Comparison of ENCODE assay signal across 9 mouse cellular contexts in the genomic region with DNA sequence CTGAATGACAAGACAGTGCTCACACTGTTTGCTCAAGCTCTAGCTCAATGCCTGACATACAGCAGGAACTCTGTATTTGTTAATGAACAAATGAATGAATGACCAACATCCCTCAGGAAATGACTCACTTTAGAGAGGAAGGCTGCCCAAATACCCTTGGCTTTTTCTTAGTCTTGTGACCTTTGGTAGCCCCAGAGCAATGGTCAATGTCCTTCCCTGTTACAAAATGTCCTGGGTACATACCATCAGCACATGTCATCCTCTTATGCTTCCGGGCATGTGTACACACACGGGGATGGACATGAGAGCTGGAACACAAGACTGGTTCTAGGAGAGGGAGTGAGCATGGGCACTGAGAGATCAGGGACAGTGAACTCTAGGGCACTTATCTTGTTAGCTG. TPM values are rescaled to one million over a fixed set of nuclear protein-coding genes. Genes with fewer than 3 reads are reported as not detected.
DNase-seq lines count a peak whose midpoint lies in the region; ATAC-seq and TF ChIP-seq lines count a peak whose summit lies in the region.
"Had no signal": no experiment of that assay in that cellular context is flagged by ENCODE, and none has a peak within 500 bp of the region (broad histone marks: within the 10 kb centered on the region; RNA-seq: fewer than 3 reads in every experiment).

No protein-coding gene starts in this region.

- no peaks in the 10 kb centered on the region for H3K9me3 ChIP-seq in E14TG2a.4 (ENCODE audit: low read length)
- no peaks in the 10 kb centered on the region for H3K9me3 ChIP-seq in liver, embryonic 13.5 days (replicated peaks)

- H3K4me2 ChIP-seq in liver, embryonic 13.5 days = no peak overlapping the region

- H3K9ac ChIP-seq in liver, embryonic 13.5 days = peak overlapping the region; percentile 65; the same call in 1 of the 2 replicates

- WGBS in liver, embryonic 13.5 days (ENCODE audit: insufficient replicate concordance) = 57% methylated on average over 2 of the region's 2 CpGs

- peaks cover 97% of the 10 kb centered on the region for H3K4me1 ChIP-seq in E14TG2a.4 (replicated peaks; ENCODE audit: low read depth, low read length)
- H3K4me1 ChIP-seq in liver, embryonic 13.5 days (replicated peaks) = peaks cover 97% of the 10 kb centered on the region

- peak overlapping the region; percentile 92 for H3K27ac ChIP-seq in liver, embryonic 13.5 days

- H3K36me3 ChIP-seq in E14TG2a.4 (ENCODE audit: insufficient read depth, low read length) = peaks cover 29% of the 10 kb centered on the region
- H3K36me3 ChIP-seq in liver, embryonic 13.5 days = peaks cover 39% of the 10 kb centered on the region

- no peak for TF ChIP-seq CTCF in E14TG2a.4 (conservative IDR thresholded peaks at IDR 0.05; ENCODE audit: low read length)

- intact Hi-C loops in heart, postnatal 14 days (cut with DNase I) = no loop called here
- intact Hi-C loops in left cerebral cortex, postnatal 36 days (cut with DNase I) = no loop called here

- no peaks in the 10 kb centered on the region for H3K27me3 ChIP-seq in E14TG2a.4 (ENCODE audit: insufficient read depth, low read length)
- no peaks in the 10 kb centered on the region for H3K27me3 ChIP-seq in liver, embryonic 13.5 days

- ATAC-seq in granulocyte monocyte progenitor cell, adult 5-6 weeks (replicated peaks; ENCODE audit: poor library complexity, severe bottlenecking) = peak; percentile 23
- ATAC-seq in liver, embryonic 13.5 days (ENCODE audit: low read depth) = no peak
- no peak for ATAC-seq in CD4-positive, CD25-positive, alpha-beta regulatory T cell, adult 4 months
- ATAC-seq: inflammation-experienced regulatory T-cells, adult 6 months had no signal

- DNase-seq in heart, adult 11 months = peak; percentile 99
- no peak for DNase-seq in heart, postnatal 14 days
- DNase-seq in liver, embryonic 13.5 days = no peak
- no peak for DNase-seq in cerebellum, postnatal 14 days
- DNase-seq in left cerebral cortex, postnatal 36 days (ENCODE audit: low spot score in 2 of 2) = no peak

- 0 out of 2 replicates have a peak overlapping the region, but pooled peaks have one; percentile 8 for H3K4me3 ChIP-seq in E14TG2a.4 (replicated peaks; ENCODE audit: low read length)
- no peak overlapping the region for H3K4me3 ChIP-seq in liver, embryonic 13.5 days (replicated peaks)

RNA-seq across cellular contexts. Expression of a gene that starts 25.5 kb away (rescaled TPM):
- 10 to 100 TPM; 79.8 to 92.2 TPM for total RNA-seq in heart, postnatal 14 days (2021)
- 13.2 and 27.8 TPM in 2 replicates for total RNA-seq in granulocyte monocyte progenitor cell, adult 5-6 weeks (2014; fragmentation: Nextera tagmentation)
- 10.3 and 25.2 TPM in 2 replicates for total RNA-seq in granulocyte monocyte progenitor cell, adult 5-6 weeks (2017)
- polyA plus RNA-seq in liver, embryonic 13.5 days (2015; fragmentation: Nextera tagmentation; extraction: Ambion mirVana) = 148 and 164 TPM in 2 replicates
- polyA plus RNA-seq in CD4-positive, CD25-positive, alpha-beta regulatory T cell, adult 4 months (2017; shearing (Covaris generic)) = 10 to 100 TPM; 55.5 to 75.0 TPM
- 100 to 1,000 TPM; 128 to 133 TPM for total RNA-seq in left cerebral cortex, postnatal 36 days (2021)

RNA-seq across cellular contexts. Expression of a gene that starts 41.7 kb away (rescaled TPM):
- 1 to 10 TPM; 4.4 to 8.5 TPM for total RNA-seq in heart, postnatal 14 days (2021)
- 51.4 and 56.0 TPM in 2 replicates for total RNA-seq in granulocyte monocyte progenitor cell, adult 5-6 weeks (2014; fragmentation: Nextera tagmentation)
- 96.9 and 105 TPM in 2 replicates for total RNA-seq in granulocyte monocyte progenitor cell, adult 5-6 weeks (2017)
- polyA plus RNA-seq in liver, embryonic 13.5 days (2015; fragmentation: Nextera tagmentation; extraction: Ambion mirVana) = 59.8 and 79.4 TPM in 2 replicates
- polyA plus RNA-seq in CD4-positive, CD25-positive, alpha-beta regulatory T cell, adult 4 months (2017; shearing (Covaris generic)) = 1 to 10 TPM; 4.0 to 9.7 TPM
- 1 to 10 TPM; 3.2 to 3.6 TPM for total RNA-seq in left cerebral cortex, postnatal 36 days (2021)

RNA-seq across cellular contexts. Expression of a gene that starts 52.1 kb away (rescaled TPM):
- total RNA-seq in heart, postnatal 14 days (2021) = 10 to 100 TPM; 17.8 to 19.1 TPM
- total RNA-seq in granulocyte monocyte progenitor cell, adult 5-6 weeks (2014; fragmentation: Nextera tagmentation) = 6.8 and 13.0 TPM in 2 replicates
- 6.0 TPM in 1 of 2 replicates, not detected in the other for total RNA-seq in granulocyte monocyte progenitor cell, adult 5-6 weeks (2017)
- 1.1 and 1.2 TPM in 2 replicates for polyA plus RNA-seq in liver, embryonic 13.5 days (2015; fragmentation: Nextera tagmentation; extraction: Ambion mirVana)
- under 1 TPM in 1 of 2 experiments, not detected in 1; 0.46 TPM for polyA plus RNA-seq in CD4-positive, CD25-positive, alpha-beta regulatory T cell, adult 4 months (2017; shearing (Covaris generic))
- total RNA-seq in left cerebral cortex, postnatal 36 days (2021) = 1 to 10 TPM; 1.7 to 1.8 TPM
- polyA plus RNA-seq: inflammation-experienced regulatory T-cells, adult 6 months had no signal

Comparison
In these comparisons a context has a peak if more than half of its experiments do, and no peak if none do; other contexts are left out.
1. RNA of a gene that starts 41.7 kb away (total RNA-seq): 51.4 to 105 TPM in granulocyte monocyte progenitor cell, adult 5-6 weeks; 4.4 to 8.5 TPM in heart, postnatal 14 days and 3.2 to 3.6 TPM in left cerebral cortex, postnatal 36 days; every median in the first group is over 4 times any median in the second.